Mouse (Mus musculus) lung, adult 2 months (tissue): ENCODE measurements around the gene Nkg7.

Experiments used
- CTCF ChIP-seq: fragments of 200-500 bp; IDR thresholded peaks from 2 replicates; pipeline ENCODE4 v1.5.1; 2011; ENCODE audit warnings: mild to moderate bottlenecking, low read length, control low read depth; ENCODE audit not compliant: insufficient read depth
- POLR2A ChIP-seq: fragments of 200-500 bp; IDR thresholded peaks from 2 replicates; pipeline ENCODE4 v1.6.1; 2011; ENCODE audit warnings: low read depth, mild to moderate bottlenecking, control low read depth, low read length, borderline replicate concordance; ENCODE audit errors: extremely low read depth

- TF ChIP-seq POLR2A = no peak
- no peak for TF ChIP-seq CTCF
Measured at GRCm38 (mm10) chr7:43442684-43443083, 5.8 kb downstream of the Nkg7 start.
